Mouse (Mus musculus): ENCODE measurements around the gene Vipas39.

Gene Vipas39

DNA sequence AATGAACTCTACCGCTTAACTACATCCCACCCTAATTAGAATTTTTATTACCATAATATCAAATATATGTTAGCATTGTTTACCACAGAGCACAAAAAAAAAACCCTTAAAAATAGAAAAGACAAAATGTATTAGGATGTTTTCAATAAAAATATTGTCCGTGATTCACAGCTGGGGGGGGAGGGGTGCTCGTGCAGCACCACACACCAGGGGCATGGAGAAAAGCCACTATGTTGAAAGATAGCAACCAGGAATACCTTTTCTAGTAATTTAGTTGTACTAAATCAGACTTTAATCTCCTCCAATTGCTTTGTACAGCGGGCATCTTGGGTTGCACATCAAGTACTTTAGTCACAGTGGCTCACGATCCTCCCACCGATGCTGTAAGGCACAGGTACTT lies 67.3 kb downstream of the Vipas39 start:
- no peak for DNase-seq (ENCODE audit: low read depth, low spot score)

DNA sequence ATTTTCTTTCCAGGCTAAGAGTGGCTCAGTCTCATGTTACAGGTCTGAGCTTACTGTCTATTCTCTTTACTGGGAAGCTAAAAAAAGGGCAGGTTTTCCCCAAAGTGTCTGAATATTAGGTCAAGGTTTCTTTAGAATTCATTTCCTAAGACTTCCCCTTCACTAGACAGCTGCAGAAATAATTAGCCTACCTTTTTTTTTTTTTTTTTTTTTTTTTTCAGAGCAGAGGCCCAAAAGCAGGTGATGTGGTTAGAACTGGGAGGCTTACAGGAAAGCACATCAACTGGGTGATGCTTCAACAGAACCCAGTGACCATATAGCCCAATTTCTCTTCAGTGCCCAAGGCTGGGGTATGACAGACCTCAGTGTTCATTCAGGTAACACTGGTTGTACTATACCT lies 69.7 kb downstream of the Vipas39 start:
- DNase-seq (ENCODE audit: low read depth, low spot score), result no peak

DNA sequence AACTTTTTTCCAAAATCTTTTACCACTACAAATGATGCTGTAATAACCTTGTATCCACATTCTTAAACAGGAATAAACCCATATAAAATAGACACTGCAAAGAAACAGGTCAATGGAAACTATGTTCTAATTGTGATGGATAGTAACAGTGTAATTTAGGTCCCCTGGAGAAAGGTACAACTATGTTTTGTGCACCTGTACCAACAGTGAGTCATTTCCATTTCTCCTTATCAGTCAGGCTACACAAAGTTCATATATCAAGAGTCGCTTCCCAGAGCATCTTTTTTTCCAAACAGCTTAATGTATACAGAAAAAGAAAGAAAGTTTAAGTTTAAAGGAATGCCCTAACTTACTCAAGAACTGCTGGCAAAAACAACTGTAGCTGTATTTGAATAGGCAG lies 71.0 kb downstream of the Vipas39 start:
- no peak for DNase-seq (ENCODE audit: low read depth, low spot score)

DNA sequence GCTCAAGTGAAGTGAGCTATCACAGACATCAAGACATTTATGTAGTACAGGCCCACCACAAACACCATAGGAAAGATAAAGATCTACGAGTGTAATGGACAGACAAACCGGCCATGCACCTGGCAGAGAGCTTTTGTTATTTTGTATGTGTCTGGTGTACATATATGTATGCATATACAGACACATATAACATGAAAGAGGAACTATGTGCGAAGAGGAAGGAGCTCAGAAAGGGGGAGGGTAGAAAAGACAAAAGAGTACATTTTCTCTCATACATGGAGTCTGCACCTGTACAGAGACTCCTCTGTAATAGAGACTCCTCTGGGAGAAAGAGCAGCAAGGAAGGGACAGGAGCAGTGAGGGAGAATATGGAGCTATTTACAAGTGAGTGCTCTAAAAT lies 73.0 kb downstream of the Vipas39 start:
- DNase-seq (ENCODE audit: low read depth, low spot score), result no peak

Data from CD4-positive helper T cell, adult 2 months (primary cell).